Mouse (Mus musculus) MEL (cell line): ENCODE measurements around the gene Blm. TPM values are rescaled to one million over a fixed set of nuclear protein-coding genes. Genes with fewer than 3 reads are reported as not detected.

Experiments
- DNase-seq: peaks from one replicate; pipeline ENCODE4 v3.0.0; 2011; ENCODE audit warnings: low read depth, low spot score
- H3K27ac ChIP-seq: 2 replicates; pipeline ENCODE4 v1.5.1; 2012; ENCODE audit warnings: low read depth, mild to moderate bottlenecking, control low read depth, low read length, moderate library complexity; ENCODE audit not compliant: control insufficient read depth
- H3K27me3 ChIP-seq, 2 experiments: fragments of 150-350 bp in 1 of 2; sonication (generic) in 1 of 2; 2 replicates each; pipeline ENCODE4 v1.6.1; 2012; ENCODE audit warnings: low read length in 2 of 2, mild to moderate bottlenecking in 2 of 2, improper control_type of control experiment in 1 of 2, moderate library complexity in 1 of 2; ENCODE audit not compliant: insufficient read depth in 2 of 2, control insufficient read depth in 1 of 2
- H3K36me3 ChIP-seq, 2 experiments: 2 replicates each; pipeline ENCODE4 v1.6.1; 2012 to 2014; ENCODE audit warnings: low read length in 2 of 2, improper control_type of control experiment in 1 of 2, inconsistent platforms in 1 of 2, mild to moderate bottlenecking in 1 of 2; ENCODE audit not compliant: insufficient read depth in 2 of 2, control insufficient read depth in 1 of 2
- H3K4me1 ChIP-seq, 2 experiments: fragments of 150-350 bp in 1 of 2; sonication (generic) in 1 of 2; 2 replicates each; pipeline ENCODE4 v1.6.1; 2012; ENCODE audit warnings: low read length in 2 of 2, improper control_type of control experiment in 1 of 2, mild to moderate bottlenecking in 1 of 2; ENCODE audit not compliant: insufficient read depth in 2 of 2, control insufficient read depth in 1 of 2
- H3K4me3 ChIP-seq, 2 experiments: fragments of 150-350 bp in 1 of 2; sonication (generic) in 1 of 2; 2 replicates each; pipeline ENCODE4 v1.5.1; 2012; ENCODE audit warnings: low read depth in 2 of 2, low read length in 2 of 2, mild to moderate bottlenecking in 2 of 2, moderate library complexity in 2 of 2, control low read depth in 1 of 2, improper control_type of control experiment in 1 of 2; ENCODE audit not compliant: control insufficient read depth in 1 of 2, insufficient read depth in 1 of 2
- H3K79me2 ChIP-seq: 2 replicates; pipeline ENCODE4 v1.6.1; 2012; ENCODE audit warnings: mild to moderate bottlenecking, low read length, moderate library complexity; ENCODE audit not compliant: control insufficient read depth, poor library complexity, insufficient read depth
- H3K9ac ChIP-seq: 2 replicates; pipeline ENCODE4 v1.6.1; 2012; ENCODE audit warnings: low read depth, mild to moderate bottlenecking, control low read depth, low read length, moderate library complexity; ENCODE audit not compliant: control insufficient read depth, poor library complexity, severe bottlenecking
- H3K9me3 ChIP-seq: fragments of 150-350 bp; sonication (generic); replicated peaks from 2 replicates; pipeline ENCODE4 v1.6.1; 2012; ENCODE audit warnings: mild to moderate bottlenecking, low read length, improper control_type of control experiment, moderate library complexity; ENCODE audit not compliant: insufficient read depth
- CHD2 ChIP-seq: IDR thresholded peaks from 2 replicates; pipeline ENCODE4 v1.6.1; 2011; ENCODE audit warnings: low read length, improper control_type of control experiment
- CTCF ChIP-seq, 3 experiments: IDR thresholded peaks in 2 of 3; conservative IDR thresholded peaks in 1 of 3; 2 replicates each; pipeline ENCODE4 v1.5.1; 2011 to 2012; ENCODE audit warnings: low read length in 3 of 3, low read depth in 2 of 3, mild to moderate bottlenecking in 2 of 3, improper control_type of control experiment in 1 of 3, inconsistent platforms in 1 of 3, mixed read lengths in 1 of 3, moderate library complexity in 1 of 3; ENCODE audit not compliant: control insufficient read depth in 1 of 3, insufficient read depth in 1 of 3, poor library complexity in 1 of 3, severe bottlenecking in 1 of 3
- E2F4 ChIP-seq: IDR thresholded peaks from 2 replicates; pipeline ENCODE4 v1.6.1; 2011; ENCODE audit warnings: low read depth, low read length, improper control_type of control experiment, borderline replicate concordance
- ETS1 ChIP-seq: IDR thresholded peaks from 2 replicates; pipeline ENCODE4 v1.6.1; 2012; ENCODE audit warnings: low read depth, mild to moderate bottlenecking, inconsistent platforms, low read length, improper control_type of control experiment, moderate library complexity
- GATA1 ChIP-seq: IDR thresholded peaks from 2 replicates; pipeline ENCODE4 v1.6.1; 2011; ENCODE audit warnings: low read depth, low read length, improper control_type of control experiment
- KAT2A ChIP-seq: conservative IDR thresholded peaks from 2 replicates; pipeline ENCODE4 v1.6.1; 2012; ENCODE audit warnings: low read depth, low read length, improper control_type of control experiment, inconsistent platforms
- POLR2A ChIP-seq, 2 experiments: IDR thresholded peaks; 2 replicates each; pipeline ENCODE4 v1.6.1; 2011 to 2012; ENCODE audit warnings: low read length in 2 of 2, mild to moderate bottlenecking in 2 of 2, control low read depth in 1 of 2, improper control_type of control experiment in 1 of 2, low read depth in 1 of 2, moderate library complexity in 1 of 2; ENCODE audit not compliant: control insufficient read depth in 1 of 2, insufficient read depth in 1 of 2, poor library complexity in 1 of 2
- RAD21 ChIP-seq: IDR thresholded peaks from 2 replicates; pipeline ENCODE4 v1.6.1; 2011; ENCODE audit warnings: mild to moderate bottlenecking, low read depth, low read length, improper control_type of control experiment
- SMC3 ChIP-seq: IDR thresholded peaks from 2 replicates; pipeline ENCODE4 v1.6.1; 2011; ENCODE audit warnings: low read depth, low read length, improper control_type of control experiment
- TAL1 ChIP-seq: IDR thresholded peaks from 2 replicates; pipeline ENCODE4 v1.6.1; 2012; ENCODE audit warnings: mild to moderate bottlenecking, inconsistent platforms, low read length, moderate library complexity, mixed read lengths
- USF2 ChIP-seq, 2 experiments: IDR thresholded peaks; 2 replicates each; pipeline ENCODE4 v1.6.1; 2011 to 2012; ENCODE audit warnings: improper control_type of control experiment in 2 of 2, low read length in 2 of 2, borderline replicate concordance in 1 of 2, inconsistent platforms in 1 of 2, low read depth in 1 of 2, mild to moderate bottlenecking in 1 of 2; ENCODE audit not compliant: insufficient read depth in 1 of 2
- ZC3H11A ChIP-seq: IDR thresholded peaks from 2 replicates; pipeline ENCODE4 v1.6.1; 2012; ENCODE audit warnings: low read depth, mild to moderate bottlenecking, inconsistent platforms, low read length, improper control_type of control experiment
- polyA plus RNA-seq, 2 experiments: library from polyadenylated mRNA; stranded (reverse) in 1 of 2; unstranded in 1 of 2; fragments of >175 nt in 1 of 2; fragments of >200 nt in 1 of 2; gene quantifications; 2 replicates each; pipeline versions ENCODE4 v1.2.1 to v1.2.4; 2012; ENCODE audit warnings: low replicate concordance in 2 of 2, low read depth in 1 of 2; ENCODE audit not compliant: insufficient read length in 2 of 2, insufficient read depth in 1 of 2, missing spikeins in 1 of 2
- total RNA-seq: library from RNA; depleted of rRNA; stranded (reverse); fragments of 300-350 nt; gene quantifications from 2 replicates; pipeline ENCODE4 v1.2.3, GENCODE M21; 2012

Gene Blm
- total and polyA plus RNA-seq, 3 experiments = 28.5 to 83.8 (median 52.0) TPM

DNA sequence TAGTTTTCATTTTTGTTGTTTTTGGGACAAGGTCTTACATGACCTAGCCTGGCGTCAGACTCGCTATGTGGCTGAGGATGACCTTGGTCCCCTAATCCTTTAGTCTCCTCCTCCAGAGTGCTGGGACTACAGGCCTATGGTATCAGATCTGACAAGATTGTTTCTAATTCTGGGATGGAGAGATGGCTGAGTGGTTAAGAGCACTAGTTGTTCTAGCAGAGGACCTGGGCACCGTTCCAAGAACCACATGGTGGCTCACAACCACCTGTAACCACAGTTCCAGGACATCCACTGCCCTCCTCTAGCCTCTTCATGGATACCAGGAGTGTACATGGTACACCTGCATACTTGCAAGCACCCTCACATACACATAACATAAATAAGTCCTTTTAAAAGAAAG is 21.2 kb upstream of the Blm start:
- DNase-seq = peak; percentile 52
- no peaks in the 10 kb centered on the region for H3K27me3 ChIP-seq
- 0 out of 4 replicates have a peak, but pooled peaks cover 0 to 3% of the 10 kb centered on the region in 2 experiments for H3K4me1 ChIP-seq
- H3K79me2 ChIP-seq = no peaks in the 10 kb centered on the region
- no peak overlapping the region for H3K9ac ChIP-seq
- no peak for TF ChIP-seq KAT2A
- 0 out of 2 replicates have a peak, but pooled peaks have one; percentile 12 for TF ChIP-seq ETS1
- no peak for TF ChIP-seq USF2 (IDR thresholded peaks at IDR 0.05; ENCODE audit: borderline replicate concordance in 1 of 2, insufficient read depth in 1 of 2, low read depth in 1 of 2, low read length in 2 of 2)
- TF ChIP-seq CHD2 = no peak
- TF ChIP-seq RAD21 = no peak
- no peak for TF ChIP-seq GATA1
- H3K4me3 ChIP-seq = no peak overlapping the region
- no peak overlapping the region for H3K27ac ChIP-seq
- H3K36me3 ChIP-seq = 0 out of 4 replicates have a peak, but pooled peaks cover 0 to 2% of the 10 kb centered on the region in 2 experiments
- H3K9me3 ChIP-seq = no peaks in the 10 kb centered on the region

- H3K79me2 ChIP-seq = no peaks in the 10 kb centered on the region
- peak; percentile 28 for DNase-seq
- no peaks in the 10 kb centered on the region for H3K9me3 ChIP-seq
- 0 out of 4 replicates have a peak, but pooled peaks cover 0 to 2% of the 10 kb centered on the region in 2 experiments for H3K36me3 ChIP-seq
- H3K4me1 ChIP-seq = 0 out of 4 replicates have a peak, but pooled peaks cover 0 to 3% of the 10 kb centered on the region in 2 experiments
- TF ChIP-seq CTCF (IDR thresholded peaks at IDR 0.05 in 2 of 3, conservative IDR thresholded peaks at IDR 0.05 in 1 of 3; ENCODE audit: control insufficient read depth in 1 of 3, insufficient read depth in 1 of 3, low read depth in 2 of 3, low read length in 3 of 3, poor library complexity in 1 of 3, severe bottlenecking in 1 of 3) = peak in 2 of 3 experiments; percentile 17 to 40; a peak in 3 of 6 replicates
- peak; percentile 46; the same call in 1 of the 2 replicates for TF ChIP-seq ZC3H11A
- no peak for TF ChIP-seq E2F4
- TF ChIP-seq SMC3 = peak; percentile 57
- peak; percentile 43 for TF ChIP-seq RAD21
- H3K4me3 ChIP-seq = no peak overlapping the region
- no peak overlapping the region for H3K27ac ChIP-seq
- no peak overlapping the region for H3K9ac ChIP-seq
- H3K27me3 ChIP-seq = no peaks in the 10 kb centered on the region
These were observed 20.2 kb upstream of the Blm start for GRCm38 (mm10) chr7:80555146-80555545.

GRCm38 (mm10) chr7:80554180-80555021 is 19.5 kb upstream of the Blm start:
- no peaks in the 10 kb centered on the region for H3K79me2 ChIP-seq
- DNase-seq = no peak
- no peak overlapping the region for H3K9ac ChIP-seq
- H3K4me1 ChIP-seq = 0 out of 4 replicates have a peak, but pooled peaks cover 0 to 3% of the 10 kb centered on the region in 2 experiments
- no peak overlapping the region for H3K4me3 ChIP-seq
- no peaks in the 10 kb centered on the region for H3K9me3 ChIP-seq
- H3K36me3 ChIP-seq = 0 out of 4 replicates have a peak, but pooled peaks cover 0 to 2% of the 10 kb centered on the region in 2 experiments
- TF ChIP-seq TAL1 (no peak), POLR2A (IDR thresholded peaks at IDR 0.05; ENCODE audit: control insufficient read depth in 1 of 2, insufficient read depth in 1 of 2, low read depth in 1 of 2, low read length in 2 of 2, poor library complexity in 1 of 2) (no peak), KAT2A (no peak)
- TF ChIP-seq, all 39 proteins: peak for 0
- no peak overlapping the region for H3K27ac ChIP-seq
- no peaks in the 10 kb centered on the region for H3K27me3 ChIP-seq
